Mouse (Mus musculus): ENCODE results near the gene Anxa5.

Anxa5 gene

DNA sequence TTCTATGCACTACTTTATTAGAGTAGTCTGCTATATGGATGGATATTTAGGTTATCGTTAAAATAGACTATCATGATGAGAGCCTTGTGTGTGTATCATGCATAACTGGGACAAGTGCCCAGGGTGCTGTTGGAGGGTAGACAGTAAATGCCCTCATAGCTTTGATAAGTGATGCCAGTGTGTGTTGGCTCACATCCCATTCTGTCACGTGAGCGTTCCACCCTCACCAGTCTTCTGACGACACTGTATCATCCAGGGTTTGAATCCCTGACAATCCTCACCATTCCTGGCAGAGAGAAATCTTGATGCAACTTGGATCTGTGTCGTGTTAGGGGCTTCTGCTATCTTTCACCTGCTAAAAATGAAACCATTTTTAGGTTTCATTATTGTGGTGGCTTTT, 29.2 kb downstream of the Anxa5 start:
- DNase-seq, result no peak

- DNase-seq, result no peak
Measured at GRCm38 (mm10) chr3:36446041-36446440, 29.7 kb downstream of the Anxa5 start.

- peak; percentile 21 for DNase-seq
Measured at GRCm38 (mm10) chr3:36442426-36442825, 33.3 kb downstream of the Anxa5 start.

- no peak for DNase-seq
Measured at GRCm38 (mm10) chr3:36440280-36440679, 35.4 kb downstream of the Anxa5 start.

DNA sequence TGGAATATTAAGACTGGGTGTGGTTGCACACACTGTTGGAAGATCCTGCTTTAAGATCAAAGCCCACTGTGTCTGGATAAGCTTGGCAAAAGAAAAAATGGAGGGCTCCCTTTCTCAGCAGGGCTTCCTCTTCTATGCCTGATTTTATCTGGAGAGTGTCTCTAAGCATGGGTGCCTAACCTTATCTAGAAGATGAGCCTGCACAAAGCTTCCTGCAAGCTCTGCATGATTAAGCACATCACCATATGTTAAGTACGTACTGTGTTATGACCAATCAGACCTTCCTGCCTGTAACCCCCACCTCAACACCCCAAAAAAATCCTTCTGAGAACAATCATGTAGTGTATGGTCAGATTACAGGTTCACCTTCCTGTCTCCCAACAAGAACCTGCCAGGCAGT, 45.3 kb downstream of the Anxa5 start:
- no peak for DNase-seq

GRCm38 (mm10) chr3:36427386-36427785, 48.3 kb downstream of the Anxa5 start:
- no peak for DNase-seq

- DNase-seq, result no peak
Measured at GRCm38 (mm10) chr3:36409456-36409855, 66.2 kb downstream of the Anxa5 start.

GRCm38 (mm10) chr3:36406967-36407366, 68.7 kb downstream of the Anxa5 start:
- DNase-seq, result no peak

GRCm38 (mm10) chr3:36406340-36406739, 69.4 kb downstream of the Anxa5 start:
- peak; percentile 33 for DNase-seq

DNA sequence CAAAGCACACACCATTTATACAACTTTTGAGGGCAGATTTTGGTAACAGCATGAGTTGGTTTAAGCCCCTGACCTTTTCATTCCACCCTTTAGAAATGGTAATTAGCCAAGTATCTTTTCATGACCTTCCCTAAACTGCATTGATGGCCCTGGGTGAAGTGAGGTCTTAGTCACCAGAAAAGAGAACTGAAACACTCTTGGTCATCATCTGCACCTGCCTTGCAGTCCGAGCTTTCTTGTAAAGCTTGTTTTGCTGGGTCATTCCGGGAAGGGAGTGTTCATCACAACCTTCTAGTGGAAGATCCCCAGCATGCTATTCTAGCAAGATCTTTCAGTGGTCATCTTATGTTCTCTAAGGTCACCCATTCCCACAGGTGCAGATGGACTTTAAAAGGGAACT, 73.8 kb downstream of the Anxa5 start:
- no peak for DNase-seq

DNA sequence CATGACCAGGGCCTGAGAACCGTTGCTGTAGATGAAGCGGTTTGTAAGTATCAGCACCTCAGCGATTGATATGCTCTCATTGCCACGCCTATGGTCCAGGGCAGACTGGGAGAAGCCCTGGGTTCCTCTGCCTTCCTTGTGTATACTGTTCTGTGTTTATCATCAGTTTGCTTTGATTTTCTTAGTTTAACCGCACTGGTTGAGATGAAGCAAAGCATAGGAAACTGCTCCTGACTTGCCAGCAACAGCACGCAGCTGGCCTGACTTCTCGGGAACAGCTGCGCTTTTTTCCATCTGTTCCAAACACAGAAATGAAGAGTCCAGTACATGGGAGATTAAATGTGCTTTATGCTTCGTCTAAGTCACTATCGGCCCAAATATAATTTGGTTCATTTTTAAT, 75.0 kb downstream of the Anxa5 start:
- no peak for DNase-seq

Measured in layer of hippocampus, adult 9-11 months (tissue).